Mouse (Mus musculus) forebrain, postnatal 0 days (tissue): ENCODE measurements at regions not wholly inside any gene's neighbourhood (a gene's known extent, or its start where the extent isn't known, plus 50 kb on each side); places are given as distances from the start of the nearest gene placed in this dataset.

Experiments
- ATAC-seq: fragments of 200-750 bp; cut with Nextera tagmentation; 2 replicates; pipeline ENCODE4 v1.8.0; 2017; ENCODE audit warnings: mild to moderate bottlenecking, moderate library complexity
- DNase-seq: peaks from one replicate; pipeline ENCODE4 v3.0.0-alpha.2; 2015
- H3K27ac ChIP-seq: fragments of 300-500 bp; sonication (generic); 2 replicates; pipeline ENCODE4 v1.5.1; 2014; ENCODE audit warnings: low read depth, mild to moderate bottlenecking, antibody characterized with exemption, low read length, moderate library complexity, mixed read lengths
- H3K27me3 ChIP-seq: fragments of 300-500 bp; sonication (generic); 2 replicates; pipeline ENCODE4 v1.6.1; 2014; ENCODE audit warnings: mild to moderate bottlenecking, low read length, mixed read lengths; ENCODE audit not compliant: insufficient read depth
- H3K36me3 ChIP-seq: fragments of 300-500 bp; sonication (generic); 2 replicates; pipeline ENCODE4 v1.6.1; 2014; ENCODE audit warnings: mild to moderate bottlenecking, moderate library complexity; ENCODE audit not compliant: insufficient read depth
- H3K4me1 ChIP-seq: fragments of 300-500 bp; sonication (generic); 2 replicates; pipeline ENCODE4 v1.6.1; 2014; ENCODE audit warnings: antibody characterized with exemption; ENCODE audit not compliant: insufficient read depth
- H3K4me2 ChIP-seq: fragments of 300-500 bp; sonication (generic); 2 replicates; pipeline ENCODE4 v1.6.1; 2014; ENCODE audit warnings: low read depth, mild to moderate bottlenecking, moderate library complexity
- H3K4me3 ChIP-seq: fragments of 300-500 bp; sonication (generic); 2 replicates; pipeline ENCODE4 v1.5.1; 2014; ENCODE audit warnings: low read depth, low read length, mixed read lengths
- H3K9ac ChIP-seq: fragments of 300-500 bp; sonication (generic); 2 replicates; pipeline ENCODE4 v1.6.1; 2014; ENCODE audit warnings: mild to moderate bottlenecking
- H3K9me3 ChIP-seq: fragments of 300-500 bp; sonication (generic); 2 replicates; pipeline ENCODE4 v1.6.1; 2016; ENCODE audit warnings: low read length
- CTCF ChIP-seq: sonication (generic); IDR thresholded peaks from 2 replicates; pipeline ENCODE4 v1.5.1; 2016; ENCODE audit warnings: antibody characterized with exemption, control low read depth, low read depth
- WGBS: fragments of 180-500 bp; shearing (Covaris S2); extraction: QIAGEN DNeasy Blood & Tissue Kit; methylation state at CpG from one replicate; pipeline ENCODE4 v1.1.7; 2014; 5-methylcytosine and 5-hydroxymethylcytosine counted together

GRCm38 (mm10) chr6:148564146-148564545 is 120.0 kb upstream of the Tmtc1 start:
- no peak overlapping the region for H3K4me3 ChIP-seq
- H3K4me2 ChIP-seq = no peak overlapping the region
- H3K36me3 ChIP-seq = no peaks in the 10 kb centered on the region
- TF ChIP-seq CTCF = no peak
- H3K27me3 ChIP-seq = no peaks in the 10 kb centered on the region
- H3K9me3 ChIP-seq = no peaks in the 10 kb centered on the region
- no peak for DNase-seq
- peak; percentile 16; the same call in 1 of the 2 replicates for ATAC-seq
- H3K27ac ChIP-seq = no peak overlapping the region
- H3K4me1 ChIP-seq = no peaks in the 10 kb centered on the region
- H3K9ac ChIP-seq = no peak overlapping the region
- WGBS = 12% methylated on average over 2 of the region's 2 CpGs

GRCm38 (mm10) chr6:148562206-148562708 is 118.1 kb upstream of the Tmtc1 start:
- WGBS = 77% methylated on average over 2 of the region's 2 CpGs
- TF ChIP-seq CTCF = no peak
- ATAC-seq = no peak

GRCm38 (mm10) chr6:148556484-148556871 is 112.3 kb upstream of the Tmtc1 start:
- Histone ChIP-seq H3K27ac (peak overlapping the region; percentile 79), H3K27me3 (no peaks in the 10 kb centered on the region), H3K9ac (no peak overlapping the region), H3K9me3 (no peaks in the 10 kb centered on the region), H3K4me1 (peaks cover 8% of the 10 kb centered on the region), H3K36me3 (no peaks in the 10 kb centered on the region), H3K4me3 (no peak overlapping the region), H3K4me2 (no peak overlapping the region)
- TF ChIP-seq CTCF = no peak
- WGBS = 32% methylated on average over 2 of the region's 2 CpGs
- ATAC-seq = peak; percentile 76
- no peak for DNase-seq

More at GRCm38 (mm10) chr6:148562206-148562708, 118.1 kb upstream of the Tmtc1 start:
- H3K27ac ChIP-seq = no peak overlapping the region
- DNase-seq = no peak
- H3K27me3 ChIP-seq = no peaks in the 10 kb centered on the region
- H3K9ac ChIP-seq = no peak overlapping the region
- no peaks in the 10 kb centered on the region for H3K9me3 ChIP-seq
- no peaks in the 10 kb centered on the region for H3K36me3 ChIP-seq
- no peaks in the 10 kb centered on the region for H3K4me1 ChIP-seq
- H3K4me3 ChIP-seq = no peak overlapping the region
- H3K4me2 ChIP-seq = no peak overlapping the region

- peak; percentile 76 for DNase-seq
- Histone ChIP-seq H3K4me1 (peaks cover 8% of the 10 kb centered on the region), H3K9ac (no peak overlapping the region), H3K27ac (peak overlapping the region; percentile 79), H3K9me3 (no peaks in the 10 kb centered on the region), H3K36me3 (no peaks in the 10 kb centered on the region), H3K27me3 (no peaks in the 10 kb centered on the region), H3K4me3 (no peak overlapping the region), H3K4me2 (no peak overlapping the region)
- TF ChIP-seq CTCF = no peak
- peak; percentile 85 for ATAC-seq
- 31% methylated on average over 5 of the region's 5 CpGs for WGBS
Observed at GRCm38 (mm10) chr6:148555651-148556483, 111.7 kb upstream of the Tmtc1 start.

GRCm38 (mm10) chr6:148554463-148554862 is 110.3 kb upstream of the Tmtc1 start:
- WGBS = 77% methylated on average over 3 of the region's 3 CpGs
- H3K27me3 ChIP-seq = no peaks in the 10 kb centered on the region
- TF ChIP-seq CTCF = no peak
- H3K9ac ChIP-seq = no peak overlapping the region
- no peaks in the 10 kb centered on the region for H3K36me3 ChIP-seq
- peaks cover 8% of the 10 kb centered on the region for H3K4me1 ChIP-seq
- ATAC-seq = no peak
- no peak overlapping the region for H3K4me3 ChIP-seq
- H3K4me2 ChIP-seq = no peak overlapping the region
- H3K9me3 ChIP-seq = no peaks in the 10 kb centered on the region
- no peak for DNase-seq
- no peak overlapping the region for H3K27ac ChIP-seq

GRCm38 (mm10) chr6:148553616-148554015 is 109.4 kb upstream of the Tmtc1 start:
- no peaks in the 10 kb centered on the region for H3K27me3 ChIP-seq
- no peaks in the 10 kb centered on the region for H3K36me3 ChIP-seq
- ATAC-seq = no peak; the same call in 1 of the 2 replicates
- DNase-seq = peak; percentile 40
- H3K4me3 ChIP-seq = no peak overlapping the region
- WGBS = 58% methylated on average over 5 of the region's 5 CpGs
- no peak overlapping the region for H3K9ac ChIP-seq
- H3K9me3 ChIP-seq = no peaks in the 10 kb centered on the region
- peaks cover 8% of the 10 kb centered on the region for H3K4me1 ChIP-seq
- no peak overlapping the region for H3K4me2 ChIP-seq
- TF ChIP-seq CTCF = no peak
- H3K27ac ChIP-seq = 0 out of 2 replicates have a peak overlapping the region, but pooled peaks have one; percentile 0

- TF ChIP-seq CTCF = no peak
- no peaks in the 10 kb centered on the region for H3K36me3 ChIP-seq
- no peak overlapping the region for H3K9ac ChIP-seq
- WGBS = 68% methylated on average over 3 of the region's 3 CpGs
- H3K4me1 ChIP-seq = 0 out of 2 replicates have a peak, but pooled peaks cover under 1% of the 10 kb centered on the region
- no peak overlapping the region for H3K4me2 ChIP-seq
- no peak overlapping the region for H3K4me3 ChIP-seq
- no peak for ATAC-seq
- no peaks in the 10 kb centered on the region for H3K9me3 ChIP-seq
- H3K27me3 ChIP-seq = no peaks in the 10 kb centered on the region
- no peak for DNase-seq
- no peak overlapping the region for H3K27ac ChIP-seq
Observed at GRCm38 (mm10) chr6:148551097-148551496, 106.9 kb upstream of the Tmtc1 start.
